29 mouse cellular contexts compared by ENCODE assay signal in the genomic region with DNA sequence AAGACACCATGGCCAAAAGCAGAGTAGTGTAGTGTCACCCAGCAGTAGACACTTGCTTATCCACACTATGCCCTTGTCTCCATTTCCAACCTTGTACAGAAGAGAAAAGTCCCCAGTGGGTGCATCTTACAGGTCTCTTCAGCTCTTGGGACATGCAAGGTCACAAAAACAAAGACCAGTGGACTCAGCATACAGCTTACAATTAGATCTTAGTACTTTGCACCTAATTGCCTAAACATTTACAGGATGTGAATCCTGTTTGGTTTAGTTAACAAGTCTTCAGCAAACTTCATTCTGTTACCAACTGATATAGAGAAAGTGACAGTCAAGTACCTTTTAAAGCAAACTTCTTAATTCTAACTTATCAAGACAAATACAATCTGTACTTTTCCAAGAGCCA.
"Had no signal": no experiment of that assay in that cellular context is flagged by ENCODE, and none has a peak within 500 bp of the region (broad histone marks: within the 10 kb centered on the region; RNA-seq: fewer than 3 reads in every experiment).

No protein-coding gene starts in this region.

- DNase-seq: cerebellum, adult 2 months; cerebellum, adult 8-10 months; cerebellum, adult 9-10 months; cerebellum, adult 9-11 months; cerebellum, postnatal 10 days; cerebellum, postnatal 14 days; cerebellum, postnatal 25 days; cerebellum, postnatal 36 days; embryo, embryonic 11 days; forebrain, postnatal 0 days; gastrocnemius, adult 2 months; gastrocnemius, postnatal 10 days; gastrocnemius, postnatal 14 days; gastrocnemius, postnatal 25 days; gastrocnemius, postnatal 36 days; heart, adult 11 months; heart, adult 18-20 months; heart, adult 2 months had no signal

- ATAC-seq: forebrain, embryonic 13.5 days; forebrain, embryonic 14.5 days; forebrain, embryonic 15.5 days; forebrain, embryonic 16.5 days; forebrain, postnatal 0 days had no signal

- H3K36me3 ChIP-seq: embryonic facial prominence, embryonic 10.5 days; embryonic facial prominence, embryonic 12.5 days; embryonic facial prominence, embryonic 13.5 days; embryonic facial prominence, embryonic 15.5 days; forebrain, embryonic 10.5 days; forebrain, embryonic 12.5 days; forebrain, embryonic 15.5 days had no signal

- H3K4me1 ChIP-seq: embryonic facial prominence, embryonic 10.5 days; embryonic facial prominence, embryonic 12.5 days; embryonic facial prominence, embryonic 13.5 days; embryonic facial prominence, embryonic 15.5 days; forebrain, embryonic 10.5 days; forebrain, embryonic 12.5 days; forebrain, embryonic 13.5 days; forebrain, embryonic 15.5 days had no signal

- H3K4me2 ChIP-seq: embryonic facial prominence, embryonic 12.5 days; embryonic facial prominence, embryonic 13.5 days; embryonic facial prominence, embryonic 15.5 days; forebrain, embryonic 12.5 days; forebrain, embryonic 13.5 days; forebrain, embryonic 15.5 days had no signal

- H3K27ac ChIP-seq: embryonic facial prominence, embryonic 10.5 days; embryonic facial prominence, embryonic 12.5 days; embryonic facial prominence, embryonic 13.5 days; embryonic facial prominence, embryonic 15.5 days; forebrain, embryonic 10.5 days; forebrain, embryonic 12.5 days; forebrain, embryonic 13.5 days; forebrain, embryonic 15.5 days; gastrocnemius, adult 2 months; heart, adult 2 months had no signal

- H3K27me3 ChIP-seq: embryonic facial prominence, embryonic 12.5 days; embryonic facial prominence, embryonic 13.5 days; embryonic facial prominence, embryonic 15.5 days; forebrain, embryonic 12.5 days; forebrain, embryonic 13.5 days; forebrain, embryonic 15.5 days had no signal

- H3K9ac ChIP-seq: embryonic facial prominence, embryonic 12.5 days; embryonic facial prominence, embryonic 13.5 days; embryonic facial prominence, embryonic 15.5 days; forebrain, embryonic 12.5 days; forebrain, embryonic 13.5 days; forebrain, embryonic 15.5 days; forebrain, postnatal 0 days had no signal

- H3K4me3 ChIP-seq: embryonic facial prominence, embryonic 10.5 days; embryonic facial prominence, embryonic 12.5 days; embryonic facial prominence, embryonic 13.5 days; embryonic facial prominence, embryonic 15.5 days; erythroblast, embryonic 14.5 days; forebrain, embryonic 10.5 days; forebrain, embryonic 12.5 days; forebrain, embryonic 13.5 days; forebrain, embryonic 15.5 days; gastrocnemius, adult 2 months; heart, adult 2 months had no signal
